19 mouse cellular contexts compared by ENCODE assay signal in genomic region chr11:119777872-119778271, GRCm38 (mm10).
DNase-seq lines count a peak whose midpoint lies in the region; TF ChIP-seq lines count a peak whose summit lies in the region.
"Had no signal": no experiment of that assay in that cellular context is flagged by ENCODE, and none has a peak within 500 bp of the region (broad histone marks: within the 10 kb centered on the region; RNA-seq: fewer than 3 reads in every experiment).

No protein-coding gene starts in this region.

- H3K9me3 ChIP-seq in CH12.LX (replicated peaks; ENCODE audit: low read length) = peaks cover 19% of the 10 kb centered on the region

- TF ChIP-seq EP300 in CH12.LX (IDR thresholded peaks at IDR 0.05; ENCODE audit: low read length) = peak; percentile 30; the same call in 1 of the 2 replicates

- TF ChIP-seq POLR2A in CH12.LX (IDR thresholded peaks at IDR 0.05; ENCODE audit: low read depth, low read length) (no peak), myocyte (IDR thresholded peaks at IDR 0.05; ENCODE audit: insufficient read length, low read depth) (no peak)

- no peak overlapping the region for H3K4me2 ChIP-seq in CH12.LX (ENCODE audit: insufficient read depth, low read depth, poor library complexity, severe bottlenecking)
- peak overlapping the region; percentile 1 for H3K4me2 ChIP-seq in myocyte (ENCODE audit: low read depth)
- H3K4me2 ChIP-seq: embryonic facial prominence, embryonic 13.5 days; forebrain, embryonic 13.5 days; heart, embryonic 12.5 days; heart, embryonic 15.5 days; hindbrain, embryonic 13.5 days; intestine, embryonic 15.5 days had no signal

- peaks cover 15 to 39% of the 10 kb centered on the region in 2 experiments for H3K4me1 ChIP-seq in CH12.LX (ENCODE audit: control insufficient read depth in 1 of 2, insufficient read depth in 2 of 2)
- H3K4me1 ChIP-seq: embryonic facial prominence, embryonic 10.5 days; embryonic facial prominence, embryonic 13.5 days; forebrain, embryonic 10.5 days; forebrain, embryonic 13.5 days; heart, embryonic 12.5 days; heart, embryonic 15.5 days had no signal

- in situ Hi-C loops in CH12.LX (cut with MboI; ENCODE audit: low pct_ligation_motif_present, low pct_unique_long_range_greater_than_20kb, low sequenced_read_pairs) = no loop called here

- no peak for DNase-seq in gastrocnemius, adult 2 months
- DNase-seq in gastrocnemius, postnatal 14 days = no peak
- peak; percentile 65 for DNase-seq in CH12.LX (ENCODE audit: extremely low read depth)
- no peak for DNase-seq in B cell, adult 2 months
- no peak for DNase-seq in spleen, postnatal 4 days (ENCODE audit: low spot score in 2 of 2)
- DNase-seq: cerebellum, postnatal 10 days; embryo, embryonic 11 days; heart, postnatal 36 days had no signal

- H3K79me2 ChIP-seq in CH12.LX (replicated peaks; ENCODE audit: control insufficient read depth, extremely low read depth, insufficient read depth, poor library complexity, severe bottlenecking) = no peaks in the 10 kb centered on the region
- H3K79me2 ChIP-seq in myocyte (ENCODE audit: control insufficient read depth, insufficient read depth) = no peaks in the 10 kb centered on the region

- peaks cover 16 to 82% of the 10 kb centered on the region in 2 experiments for H3K36me3 ChIP-seq in CH12.LX (replicated peaks in 1 of 2; ENCODE audit: control insufficient read depth in 1 of 2, insufficient read depth in 1 of 2, low read length in 1 of 2)
- peaks cover 4% of the 10 kb centered on the region for H3K36me3 ChIP-seq in myocyte (ENCODE audit: control insufficient read depth, insufficient read depth)
- H3K36me3 ChIP-seq: heart, embryonic 15.5 days had no signal

- dilution Hi-C loops in CH12.LX (cut with MboI; ENCODE audit: extremely low pct_ligation_motif_present, extremely low pct_unique_long_range_greater_than_20kb, low sequenced_read_pairs) = no loop called here

- H3K27me3 ChIP-seq in CH12.LX (replicated peaks) (no peaks in the 10 kb centered on the region), myocyte (ENCODE audit: control insufficient read depth, insufficient read depth, insufficient read length) (no peaks in the 10 kb centered on the region)
- H3K27me3 ChIP-seq: embryonic facial prominence, embryonic 13.5 days; forebrain, embryonic 13.5 days; heart, embryonic 12.5 days; heart, embryonic 15.5 days; hindbrain, embryonic 13.5 days; intestine, embryonic 15.5 days; Patski had no signal

- H3ac ChIP-seq in myocyte (ENCODE audit: control insufficient read depth, insufficient read length) = no peak overlapping the region

- no peak for TF ChIP-seq CTCF in gastrocnemius, adult 2 months (IDR thresholded peaks at IDR 0.05)
- no peak for TF ChIP-seq CTCF in CH12.LX (conservative IDR thresholded peaks at IDR 0.05 in 1 of 2, IDR thresholded peaks at IDR 0.05 in 1 of 2; ENCODE audit: low read depth in 2 of 2, low read length in 2 of 2)

- H3K4me3 ChIP-seq in gastrocnemius, adult 2 months = no peak overlapping the region
- H3K4me3 ChIP-seq in CH12.LX (replicated peaks in 1 of 3; ENCODE audit: low read depth in 2 of 3, low read length in 2 of 3, poor library complexity in 1 of 3) (no peak overlapping the region), myocyte (no peak overlapping the region)
- H3K4me3 ChIP-seq: embryonic facial prominence, embryonic 10.5 days; embryonic facial prominence, embryonic 13.5 days; forebrain, embryonic 10.5 days; forebrain, embryonic 13.5 days; heart, embryonic 12.5 days; heart, embryonic 15.5 days; hindbrain, embryonic 10.5 days; hindbrain, embryonic 13.5 days; intestine, embryonic 15.5 days had no signal

- peak overlapping the region; percentile 51; the same call in 1 of the 2 replicates for H3K27ac ChIP-seq in gastrocnemius, adult 2 months
- no peak overlapping the region for H3K27ac ChIP-seq in CH12.LX (ENCODE audit: insufficient read depth, low read depth)
- H3K27ac ChIP-seq: embryonic facial prominence, embryonic 10.5 days; embryonic facial prominence, embryonic 13.5 days; forebrain, embryonic 10.5 days; forebrain, embryonic 13.5 days; heart, embryonic 15.5 days; intestine, embryonic 15.5 days had no signal

- intact Hi-C loops in gastrocnemius, adult 2 months (cut with DNase I) = no loop called here
- intact Hi-C loops in gastrocnemius, postnatal 14 days (cut with DNase I; ENCODE audit: low total_unique reads) = no loop called here

- H3K9ac ChIP-seq in CH12.LX (ENCODE audit: insufficient read depth, low read depth) = no peak overlapping the region
- H3K9ac ChIP-seq: embryonic facial prominence, embryonic 13.5 days; forebrain, embryonic 13.5 days; heart, embryonic 12.5 days; heart, embryonic 15.5 days; hindbrain, embryonic 13.5 days; intestine, embryonic 15.5 days had no signal

- no peak for TF ChIP-seq RAD21 in CH12.LX (IDR thresholded peaks at IDR 0.05; ENCODE audit: low read depth, low read length)

TF ChIP-seq in CH12.LX, 34 proteins besides CTCF, POLR2A, EP300 and RAD21:
- TF ChIP-seq BHLHE40 (IDR thresholded peaks at IDR 0.05; ENCODE audit: low read depth, low read length) (peak; percentile 84), USF2 (conservative IDR thresholded peaks at IDR 0.05; ENCODE audit: low read depth, low read length) (no peak), GABPA (IDR thresholded peaks at IDR 0.05; ENCODE audit: insufficient replicate concordance, low read depth, low read length) (no peak)

TF ChIP-seq in myocyte, 11 proteins besides CTCF, POLR2A, EP300 and RAD21:
- TF ChIP-seq E2F4 (IDR thresholded peaks at IDR 0.05; ENCODE audit: insufficient read depth) (no peak), POLR2AphosphoS2 (IDR thresholded peaks at IDR 0.05; ENCODE audit: insufficient read length, low read depth) (no peak), MYOG (IDR thresholded peaks at IDR 0.05; ENCODE audit: control insufficient read depth in 1 of 3, insufficient read depth in 1 of 3, insufficient read length in 2 of 3, low read depth in 2 of 3) (no peak), CEBPB (IDR thresholded peaks at IDR 0.05; ENCODE audit: insufficient read depth, poor library complexity, severe bottlenecking) (no peak)
TF ChIP-seq in myocyte: peak in this region for 0.
